Mouse (Mus musculus) gastrocnemius, postnatal 4 days (tissue): ENCODE results near the gene Il15. TPM values are rescaled to one million over a fixed set of nuclear protein-coding genes. Genes with fewer than 3 reads are reported as not detected.

ENCODE experiments used
- DNase-seq, 2 experiments: peaks; one replicate each; pipeline ENCODE4 v3.0.0; 2021 to 2022; ENCODE audit warnings: low spot score in 2 of 2, mixed read lengths in 2 of 2
- long read RNA-seq, 2 experiments: library from polyadenylated mRNA; stranded (forward); transcript quantifications; one replicate each; pipeline ENCODE4 v2.0.0; 2021
- total RNA-seq, 2 experiments: library from RNA; stranded (reverse); gene quantifications; 2 replicates each; pipeline ENCODE4 v1.2.3; 2021

The Il15 gene
- total RNA-seq, result 1 to 10 TPM; 3.9 to 5.5 TPM
- long read RNA-seq, experiment 1, partial matches to known transcripts, result 0 of 3 reads
- long read RNA-seq, experiment 1, other reads (novel, unspliced or antisense), result 2 of 3 reads
- long read RNA-seq, experiment 2, partial matches to known transcripts, result 0 of 3 reads
- long read RNA-seq, experiment 2, other reads (novel, unspliced or antisense), result 2 of 3 reads

DNA sequence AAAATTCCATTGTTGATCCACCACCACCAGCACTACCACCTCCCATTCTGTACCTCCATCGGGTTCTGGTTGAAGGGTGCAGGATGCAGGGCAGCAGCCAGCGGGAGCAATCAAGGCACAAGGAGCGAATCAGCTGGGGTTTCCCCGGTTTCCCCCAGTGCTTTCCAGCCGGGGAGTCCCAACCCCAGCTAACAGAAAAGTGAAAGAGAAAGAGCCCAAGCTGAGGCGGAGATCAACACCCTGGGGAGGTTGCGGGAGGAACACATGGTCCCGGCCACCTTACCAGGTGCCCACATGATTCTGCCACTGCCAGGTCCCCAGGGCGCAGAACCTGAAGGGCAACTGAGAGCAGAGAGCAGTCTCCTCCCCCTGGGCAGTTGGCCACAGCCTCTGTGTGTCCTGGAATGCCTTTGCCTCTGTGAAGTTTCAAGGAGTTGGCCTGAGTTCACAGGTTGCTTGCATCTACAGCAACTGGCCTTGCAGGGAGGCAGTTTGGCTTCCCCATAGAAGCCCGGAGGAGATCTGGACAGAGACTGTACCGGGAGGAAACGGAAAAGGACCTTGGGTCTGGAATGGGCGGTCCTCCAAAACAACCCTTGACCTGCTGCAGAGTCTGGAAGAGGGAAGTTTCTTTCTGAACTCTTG lies at the start of gene Il15:
TSS of gene Il15 (minus strand) at position 537 of the 645 bp plus-strand sequence.
- peak; percentile 31 to 51 for DNase-seq

GRCm38 (mm10) chr8:82444897-82445296 lies 41.9 kb upstream of the Il15 start:
- no peak for DNase-seq

- no peak for DNase-seq
Observed at GRCm38 (mm10) chr8:82416587-82417340, 13.7 kb upstream of the Il15 start.

DNA sequence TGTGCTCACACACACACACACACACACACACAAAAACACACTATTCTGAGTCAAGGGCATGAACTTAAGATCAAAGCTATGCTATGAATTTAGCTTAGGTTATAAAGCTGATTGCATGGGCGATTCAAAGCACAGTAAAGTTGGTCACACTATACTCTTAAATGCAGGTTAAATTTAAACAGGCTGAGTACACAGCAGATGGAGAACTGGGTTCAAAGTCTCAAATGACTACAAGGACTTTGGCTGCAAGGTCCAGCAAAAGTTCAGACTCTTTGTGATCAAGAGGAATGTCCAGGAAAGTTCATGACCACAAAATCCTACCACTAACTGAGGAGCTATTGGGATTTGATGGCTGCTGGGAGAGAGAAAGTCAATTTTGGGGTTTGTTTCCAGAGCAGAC lies 12.5 kb upstream of the Il15 start:
- no peak for DNase-seq

DNA sequence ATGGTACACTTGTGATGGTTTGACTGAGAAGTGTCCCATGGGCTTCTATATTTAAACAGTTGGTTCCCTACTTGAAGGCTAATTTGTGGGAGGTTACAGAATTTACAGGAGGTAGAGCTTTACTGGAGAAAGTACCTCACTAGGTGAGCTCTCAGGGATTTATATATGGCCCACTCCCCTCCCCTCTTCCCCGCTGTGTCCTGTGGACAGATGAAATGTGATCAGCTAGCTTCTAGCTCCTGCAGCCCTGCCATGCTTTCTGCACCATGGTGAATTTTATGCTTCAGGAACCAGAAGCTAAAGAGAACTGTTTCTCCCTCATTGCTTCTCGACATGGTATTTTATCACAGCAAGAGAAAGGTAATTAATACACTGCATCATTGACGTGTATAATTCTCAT lies 7.1 kb upstream of the Il15 start:
- DNase-seq, result no peak

GRCm38 (mm10) chr8:82407060-82407459 lies 4.0 kb upstream of the Il15 start:
- no peak for DNase-seq

- DNase-seq, result no peak
Observed at GRCm38 (mm10) chr8:82404068-82404467, 1.0 kb upstream of the Il15 start.

DNA sequence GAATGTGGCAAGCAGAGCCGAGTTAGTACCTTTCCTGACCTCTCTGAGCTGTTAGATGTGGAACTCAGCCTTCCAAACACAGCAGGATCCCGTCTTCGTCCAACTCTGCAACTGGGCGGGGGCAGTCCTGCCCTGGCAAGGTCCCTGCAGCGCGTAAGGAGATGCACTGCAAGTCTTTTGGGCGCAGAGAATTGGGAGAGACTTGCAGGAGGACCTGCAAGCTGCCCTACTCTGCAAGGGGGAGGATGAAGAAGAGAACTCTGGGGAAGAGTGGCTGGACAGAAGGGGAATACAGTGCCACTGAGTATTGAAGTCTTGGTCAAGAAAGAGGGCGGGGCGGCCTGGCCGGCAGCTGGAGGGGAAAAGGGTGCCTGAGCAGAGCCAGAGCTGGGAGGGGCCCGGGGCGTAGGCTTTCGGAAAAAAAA lies 749 bp downstream of the Il15 start:
- DNase-seq, result peak; percentile 34 to 51

DNA sequence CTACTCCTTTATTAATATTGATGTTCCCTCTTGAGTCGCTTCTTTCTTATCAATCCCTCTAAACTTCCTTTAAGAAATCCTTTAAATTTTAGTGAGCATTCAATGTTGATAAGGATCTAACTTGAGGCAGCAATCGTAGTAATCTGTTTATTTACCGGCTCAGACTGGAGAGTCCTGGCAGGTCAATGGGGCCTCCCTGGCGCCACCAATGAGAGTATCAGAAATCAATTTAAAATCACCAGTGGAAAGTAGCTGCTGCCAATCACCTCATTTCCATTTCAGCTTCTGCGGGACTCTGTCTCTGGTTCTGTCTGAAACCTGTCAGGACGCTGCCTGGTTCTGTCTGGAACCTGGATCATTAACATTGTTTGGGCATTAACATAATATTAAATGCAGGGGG lies 1.5 kb downstream of the Il15 start:
- DNase-seq, result no peak

DNA sequence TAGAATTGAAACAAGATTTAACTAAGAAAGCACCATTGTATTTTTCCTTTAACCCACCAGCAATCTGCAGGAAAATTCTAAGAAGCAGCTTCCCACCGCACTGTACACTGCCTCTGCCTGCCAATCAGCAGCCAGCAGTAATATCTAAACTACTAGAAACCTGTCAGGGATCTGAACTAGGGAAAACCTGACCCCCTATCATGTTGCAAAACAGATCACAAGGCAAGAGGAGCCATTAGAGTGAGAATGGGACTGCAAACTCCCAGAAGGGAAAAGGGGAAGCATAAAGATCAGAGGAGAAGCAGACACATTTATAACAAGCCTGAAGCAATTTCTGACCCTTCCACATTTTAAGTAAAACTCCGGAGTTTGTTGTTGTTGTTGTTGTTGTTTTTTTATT lies 2.0 kb downstream of the Il15 start:
- no peak for DNase-seq

GRCm38 (mm10) chr8:82400376-82400775 lies 2.6 kb downstream of the Il15 start:
- no peak for DNase-seq

DNA sequence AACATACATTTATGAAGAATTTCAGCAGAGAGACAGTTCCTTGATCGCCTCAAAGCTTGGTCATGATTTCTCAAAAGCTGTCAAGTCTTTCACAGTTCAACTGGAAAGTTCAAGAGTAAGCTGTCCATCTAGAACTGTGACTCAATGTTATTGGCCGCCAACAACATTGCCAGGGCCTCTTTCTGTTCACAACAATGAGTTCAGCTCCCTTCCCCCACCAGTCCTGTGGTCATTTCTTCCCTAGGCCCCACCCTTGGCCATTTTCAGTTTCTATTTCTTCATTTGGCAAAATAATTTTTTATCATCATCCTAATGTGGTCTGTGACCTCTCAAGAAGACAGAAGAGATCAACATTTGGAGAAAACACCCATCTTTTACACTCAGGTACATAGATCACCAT lies 4.5 kb downstream of the Il15 start:
- DNase-seq, result no peak

GRCm38 (mm10) chr8:82391258-82391657 lies 11.8 kb downstream of the Il15 start:
- no peak for DNase-seq

DNA sequence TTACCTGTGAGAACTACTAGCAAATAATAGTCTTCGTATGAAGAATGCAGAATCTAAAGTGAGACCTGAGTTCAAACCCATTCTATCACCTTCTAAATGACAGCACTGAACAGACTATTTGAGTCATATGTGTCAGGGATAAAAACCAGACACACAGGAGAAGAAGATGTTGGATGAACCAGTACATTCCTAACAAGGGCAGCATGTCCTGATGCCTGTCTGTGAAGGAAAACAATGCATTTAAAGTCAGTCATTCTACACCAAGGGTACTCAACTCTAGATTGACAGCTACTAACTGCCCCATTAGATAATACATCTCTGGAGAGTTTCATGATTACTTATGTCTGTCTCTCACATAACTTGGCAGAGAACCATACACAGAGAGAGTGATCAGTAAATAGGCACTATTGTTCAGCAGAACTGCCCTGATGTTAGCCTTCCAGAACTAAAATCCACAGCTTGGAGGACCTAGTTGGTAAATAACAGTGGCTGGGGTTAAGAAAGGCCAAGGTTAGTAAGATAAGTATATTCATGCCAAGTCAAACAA lies 14.6 kb downstream of the Il15 start:
- DNase-seq, result no peak

- no peak for DNase-seq
Observed at GRCm38 (mm10) chr8:82387614-82388013, 15.4 kb downstream of the Il15 start.

GRCm38 (mm10) chr8:82385867-82386266 lies 17.2 kb downstream of the Il15 start:
- DNase-seq, result no peak

DNA sequence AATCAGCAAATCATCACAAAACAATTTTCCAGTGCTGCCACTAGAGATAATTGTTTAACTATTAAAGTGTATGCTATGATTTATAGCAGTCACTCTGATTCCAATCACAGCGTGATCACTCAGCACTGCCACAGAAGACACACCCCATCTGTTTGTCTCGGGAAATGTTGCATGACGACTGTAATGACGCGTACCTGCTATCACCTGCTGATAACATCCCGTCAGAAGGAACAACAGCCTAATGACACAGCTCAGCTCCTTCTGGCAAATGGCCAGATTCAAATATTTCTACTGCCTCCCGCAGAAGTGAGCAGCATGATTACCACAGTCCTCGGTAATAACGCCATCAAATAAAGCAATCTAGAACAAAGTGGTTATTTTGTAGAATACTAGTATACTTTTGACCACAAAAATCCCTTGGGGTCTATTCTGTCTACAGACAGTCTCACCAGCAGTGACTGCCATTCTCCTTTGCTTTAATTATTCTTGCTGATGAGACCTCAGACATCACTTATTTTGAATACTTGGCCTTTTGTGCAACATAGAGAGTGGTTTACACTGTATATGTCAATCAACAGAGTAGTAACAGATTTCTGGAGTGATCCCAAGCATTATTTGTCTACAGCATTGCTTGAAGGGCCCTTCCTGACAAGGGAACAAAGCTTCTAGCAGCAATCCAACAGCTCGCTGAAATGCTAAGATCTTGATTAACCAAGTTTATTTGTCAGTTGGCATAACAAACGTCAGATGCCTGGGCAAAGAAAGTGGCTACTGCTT lies 18.4 kb downstream of the Il15 start:
- DNase-seq, result no peak

GRCm38 (mm10) chr8:82383346-82383745 lies 19.7 kb downstream of the Il15 start:
- no peak for DNase-seq

DNA sequence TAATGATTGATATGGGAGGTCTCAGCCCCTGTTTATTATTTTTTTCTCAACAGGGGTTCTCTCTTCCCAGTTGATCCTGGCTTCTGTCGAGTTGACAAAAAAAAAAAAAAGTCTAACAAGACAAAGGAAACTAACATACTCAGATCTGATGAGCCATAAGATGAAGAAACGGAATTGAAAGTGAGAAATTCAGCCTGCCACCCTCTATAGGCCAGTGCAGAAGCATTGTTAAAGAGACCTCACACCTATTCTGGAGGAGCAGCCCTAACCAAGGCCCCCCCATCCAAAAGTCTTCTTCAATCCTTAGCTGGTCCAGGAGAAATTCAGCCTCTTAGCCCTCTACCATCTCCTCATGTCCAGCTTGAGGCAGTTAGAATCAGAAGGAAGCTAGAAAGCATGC lies 20.7 kb downstream of the Il15 start:
- no peak for DNase-seq

GRCm38 (mm10) chr8:82374470-82374869 lies 28.6 kb downstream of the Il15 start:
- DNase-seq, result no peak

GRCm38 (mm10) chr8:82372846-82373245 lies 30.2 kb downstream of the Il15 start:
- no peak for DNase-seq
